Mouse (Mus musculus): ENCODE data around the gene Slc22a21.

Gene Slc22a21

DNA sequence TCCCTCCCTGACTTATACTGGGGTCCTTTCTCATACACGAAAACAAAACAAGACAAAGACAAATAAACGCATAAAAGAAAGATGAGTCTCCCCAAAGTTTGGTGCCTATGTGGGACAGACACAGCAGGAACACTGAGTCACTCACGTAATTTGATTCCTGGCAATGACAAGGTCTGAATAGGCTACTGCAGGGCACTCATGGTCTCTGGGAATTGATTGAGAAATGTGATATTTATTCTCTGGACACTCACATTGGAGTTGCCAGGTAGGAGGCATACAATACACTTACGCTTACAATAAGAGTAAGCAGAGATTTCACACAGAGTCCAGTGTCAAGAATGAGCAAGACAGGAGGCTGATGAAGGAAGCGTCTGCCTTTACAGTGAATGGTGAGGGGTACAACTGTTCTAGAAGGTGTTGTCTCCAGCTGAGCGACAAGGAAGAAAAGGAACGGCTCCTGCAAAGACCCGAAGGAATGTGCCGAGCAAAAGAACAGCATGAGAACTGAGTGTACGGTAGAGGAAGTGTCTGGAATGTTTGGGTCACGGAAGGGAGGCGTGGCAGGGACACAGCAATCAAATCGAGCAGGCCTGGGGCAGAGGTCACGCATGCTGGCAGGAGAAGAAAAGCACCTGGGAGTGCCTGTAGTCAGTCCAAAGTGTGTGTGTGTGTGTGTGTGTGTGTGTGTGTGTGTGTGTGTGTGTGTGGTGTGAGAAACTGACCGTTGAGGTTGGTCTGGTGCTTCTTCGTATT lies 76.2 kb downstream of the Slc22a21 start:
- in situ Hi-C loops (cut with MseI, MboI): no loop called here

DNA sequence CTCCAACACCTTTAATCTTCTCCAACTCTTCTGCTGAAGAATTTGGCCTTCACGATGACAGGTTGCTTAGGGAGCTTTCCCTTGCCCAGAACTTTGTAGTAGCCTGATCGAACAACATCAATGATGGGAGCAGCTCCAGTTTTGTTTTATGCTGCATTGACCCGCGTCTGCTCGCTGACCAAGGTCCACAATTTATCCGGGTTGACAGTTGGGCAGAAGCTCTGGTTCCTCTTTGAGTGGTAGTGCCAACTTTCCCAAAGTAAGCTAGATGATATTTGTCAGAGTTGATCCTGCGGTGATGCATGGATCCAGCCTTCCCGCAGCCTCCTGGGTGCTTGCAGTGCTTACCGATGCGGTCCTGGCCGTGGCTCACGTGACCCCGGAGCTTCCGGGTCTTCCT lies 77.4 kb downstream of the Slc22a21 start:
- in situ Hi-C loops (cut with MseI, MboI): no loop called here

DNA sequence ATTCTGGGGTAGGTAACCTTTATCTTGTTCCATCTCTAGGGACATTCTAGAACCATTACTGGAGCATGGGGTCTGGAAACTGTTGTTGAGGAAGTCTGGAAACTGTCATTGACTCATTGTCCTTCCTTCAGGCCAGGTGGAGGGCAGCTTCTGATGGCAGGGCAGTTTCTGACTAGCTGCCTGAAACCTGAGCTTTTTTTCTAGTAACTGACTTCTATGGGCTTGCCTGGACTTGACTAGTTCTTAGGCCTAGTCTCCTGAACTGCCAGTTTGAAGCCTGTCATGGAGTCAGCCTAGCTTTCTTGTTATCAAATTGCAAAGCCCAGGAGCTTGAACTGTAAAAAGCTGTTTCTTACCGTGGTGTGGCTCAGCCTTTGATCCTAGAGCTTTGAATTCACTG lies 79.1 kb downstream of the Slc22a21 start:
- in situ Hi-C loops (cut with MseI, MboI): no loop called here

DNA sequence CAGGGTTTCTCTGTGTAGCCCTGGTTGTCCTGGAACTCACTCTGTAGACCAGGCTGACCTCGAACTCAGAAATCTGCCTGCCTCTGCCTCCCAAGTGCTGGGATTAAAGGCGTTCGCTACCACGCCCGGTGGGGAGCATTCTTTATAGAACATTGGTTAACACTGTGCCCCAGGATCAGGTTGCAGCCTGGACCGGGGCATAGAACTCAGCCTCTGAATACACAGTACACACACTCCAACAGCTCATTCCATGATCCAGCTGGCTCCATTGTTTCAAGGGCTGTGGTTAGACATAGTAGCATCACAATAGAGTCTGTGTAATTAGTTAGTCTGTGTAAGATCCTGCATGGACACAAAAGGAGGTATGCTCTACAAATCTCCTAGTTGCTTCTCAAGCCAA lies 80.2 kb downstream of the Slc22a21 start:
- in situ Hi-C loops (cut with MseI, MboI): no loop called here

All from mouse trophoblast stem cell (cell line).